Mouse (Mus musculus) brain, embryonic 14.5 days (tissue): Measurements from ENCODE around the gene Gm572. TPM values are rescaled to one million over a fixed set of nuclear protein-coding genes. Genes with fewer than 3 reads are reported as not detected.
A peak's percentile ranks its signal among the peaks of the same experiment; 100 is the strongest.

ENCODE experiments used
- DNase-seq: peaks from one replicate; pipeline ENCODE4 v3.0.0-alpha.2; 2011; ENCODE audit warnings: low read depth
- CTCF ChIP-seq: fragments of 200-500 bp; IDR thresholded peaks from 2 replicates; pipeline ENCODE4 v1.5.1; 2012; ENCODE audit warnings: inconsistent platforms, mild to moderate bottlenecking, moderate library complexity, borderline replicate concordance; ENCODE audit not compliant: insufficient read depth, insufficient read length; ENCODE audit errors: extremely low read depth
- POLR2A ChIP-seq: fragments of 200-500 bp; IDR thresholded peaks from 2 replicates; pipeline ENCODE4 v1.6.1; 2012; ENCODE audit warnings: mild to moderate bottlenecking, inconsistent platforms, borderline replicate concordance; ENCODE audit not compliant: poor library complexity, insufficient read depth, insufficient read length, severe bottlenecking; ENCODE audit errors: extremely low read depth
- polyA plus RNA-seq: library from polyadenylated mRNA; depleted of rRNA; stranded (reverse); fragments of >200 nt; gene quantifications from 2 replicates; pipeline ENCODE4 v1.2.3, GENCODE M21; 2012

Gene Gm572
- polyA plus RNA-seq, 1 experiment = not detected

GRCm38 (mm10) chr4:148627246-148627645 is 15.9 kb upstream of the Gm572 start:
- DNase-seq = no peak
- TF ChIP-seq POLR2A (no peak), CTCF (no peak)

GRCm38 (mm10) chr4:148632013-148632692 is 11.0 kb upstream of the Gm572 start:
- TF ChIP-seq POLR2A (no peak), CTCF (no peak)
- DNase-seq = no peak

- TF ChIP-seq CTCF (no peak), POLR2A (no peak)
- no peak for DNase-seq
These were observed 9.6 kb upstream of the Gm572 start for GRCm38 (mm10) chr4:148633395-148634061.

GRCm38 (mm10) chr4:148635309-148635708 is 7.8 kb upstream of the Gm572 start:
- DNase-seq = no peak
- TF ChIP-seq POLR2A (no peak), CTCF (no peak)

- TF ChIP-seq POLR2A (no peak), CTCF (no peak)
- DNase-seq = peak; percentile 6
These were observed 4.8 kb upstream of the Gm572 start for GRCm38 (mm10) chr4:148638302-148638701.

- TF ChIP-seq POLR2A (no peak), CTCF (no peak)
- no peak for DNase-seq
These were observed 3.7 kb upstream of the Gm572 start for GRCm38 (mm10) chr4:148639455-148639854.

GRCm38 (mm10) chr4:148641121-148641520 is 2.0 kb upstream of the Gm572 start:
- DNase-seq = no peak
- TF ChIP-seq CTCF (no peak), POLR2A (no peak)

GRCm38 (mm10) chr4:148644157-148644511 is 1.0 kb downstream of the Gm572 start:
- peak; percentile 65 for DNase-seq
- TF ChIP-seq CTCF (peak; percentile 83), POLR2A (no peak)

GRCm38 (mm10) chr4:148644926-148645325 is 1.8 kb downstream of the Gm572 start:
- TF ChIP-seq POLR2A = no peak
- TF ChIP-seq CTCF = no peak
- no peak for DNase-seq

GRCm38 (mm10) chr4:148646616-148647015 is 3.5 kb downstream of the Gm572 start:
- TF ChIP-seq CTCF (no peak), POLR2A (no peak)
- peak; percentile 53 for DNase-seq

- TF ChIP-seq POLR2A (no peak), CTCF (peak; percentile 24; the same call in 1 of the 2 replicates)
- DNase-seq = no peak
These were observed 6.2 kb downstream of the Gm572 start for GRCm38 (mm10) chr4:148649309-148649708.

- TF ChIP-seq POLR2A (no peak), CTCF (no peak)
- DNase-seq = peak; percentile 52
These were observed 7.9 kb downstream of the Gm572 start for GRCm38 (mm10) chr4:148651045-148651444.
